Mouse (Mus musculus) monocyte, adult 5-6 weeks (primary cell): ENCODE measurements around the gene Commd1. TPM values are rescaled to one million over a fixed set of nuclear protein-coding genes. Genes with fewer than 3 reads are reported as not detected.

Source experiments
- ATAC-seq: fragments of 153-309, 156-312 bp; replicated peaks from 2 replicates; pipeline ENCODE4 v1.8.0; 2017; ENCODE audit warnings: mild to moderate bottlenecking; ENCODE audit not compliant: low TSS enrichment, insufficient number of reproducible peaks, severe bottlenecking, poor library complexity, low FRiP score
- total RNA-seq: library from RNA; stranded (forward); fragments of 200-1000, 200-491, 200-594 nt; gene quantifications from 3 replicates; pipeline ENCODE4 v1.2.3, GENCODE M21; 2017

Commd1 gene
- total RNA-seq, 1 experiment from 2014 or later, result 84.2 TPM

- no peak for ATAC-seq
Measured at GRCm38 (mm10) chr11:22957791-22958374, 24.3 kb downstream of the Commd1 start.

- peak; percentile 34; the same call in 1 of the 2 replicates for ATAC-seq
Measured at GRCm38 (mm10) chr11:22956830-22957229, 25.4 kb downstream of the Commd1 start.

- no peak for ATAC-seq
Measured at GRCm38 (mm10) chr11:22956346-22956745, 25.8 kb downstream of the Commd1 start.

- no peak for ATAC-seq
Measured at GRCm38 (mm10) chr11:22952668-22953067, 29.5 kb downstream of the Commd1 start.

GRCm38 (mm10) chr11:22950131-22950530 is 32.1 kb downstream of the Commd1 start:
- no peak for ATAC-seq

- peak; percentile 27; the same call in 1 of the 2 replicates for ATAC-seq
Measured at GRCm38 (mm10) chr11:22949101-22949500, 33.1 kb downstream of the Commd1 start.

GRCm38 (mm10) chr11:22938983-22939382 is 43.2 kb downstream of the Commd1 start:
- no peak for ATAC-seq

GRCm38 (mm10) chr11:22937716-22938316 is 44.4 kb downstream of the Commd1 start:
- no peak for ATAC-seq

- no peak for ATAC-seq
Measured at GRCm38 (mm10) chr11:22936446-22937125, 45.6 kb downstream of the Commd1 start.

GRCm38 (mm10) chr11:22932167-22932566 is 50.0 kb downstream of the Commd1 start:
- ATAC-seq, result no peak

- ATAC-seq, result no peak
Measured at GRCm38 (mm10) chr11:22931320-22931905, 50.8 kb downstream of the Commd1 start.

- ATAC-seq, result no peak
Measured at GRCm38 (mm10) chr11:22930129-22930528, 52.1 kb downstream of the Commd1 start.

GRCm38 (mm10) chr11:22928586-22929169 is 53.5 kb downstream of the Commd1 start:
- peak; percentile 68 for ATAC-seq

GRCm38 (mm10) chr11:22923606-22924005 is 58.6 kb downstream of the Commd1 start:
- ATAC-seq, result no peak

- no peak for ATAC-seq
Measured at GRCm38 (mm10) chr11:22922546-22922945, 59.6 kb downstream of the Commd1 start.

GRCm38 (mm10) chr11:22919336-22919735 is 62.8 kb downstream of the Commd1 start:
- no peak for ATAC-seq

GRCm38 (mm10) chr11:22917786-22918185 is 64.4 kb downstream of the Commd1 start:
- no peak for ATAC-seq

GRCm38 (mm10) chr11:22913744-22914143 is 68.4 kb downstream of the Commd1 start:
- no peak for ATAC-seq

- no peak for ATAC-seq
Measured at GRCm38 (mm10) chr11:22911831-22912230, 70.4 kb downstream of the Commd1 start.
